Mouse (Mus musculus) heart, embryonic 13.5 days (tissue): ENCODE data around the gene Milr1. TPM values are rescaled to one million over a fixed set of nuclear protein-coding genes. Genes with fewer than 3 reads are reported as not detected.

ENCODE experiments used
- ATAC-seq: fragments of 200-750 bp; cut with Nextera tagmentation; 2 replicates; pipeline ENCODE4 v1.8.0; 2017; ENCODE audit warnings: moderate TSS enrichment; ENCODE audit not compliant: insufficient number of reproducible peaks, low FRiP score, low TSS enrichment; ENCODE audit errors: extremely low read depth
- H3K27ac ChIP-seq: fragments of 300-500 bp; sonication (generic); replicated peaks from 2 replicates; pipeline ENCODE4 v1.5.1; 2015; ENCODE audit warnings: moderate library complexity, mild to moderate bottlenecking, inconsistent platforms
- H3K27me3 ChIP-seq: fragments of 300-500 bp; sonication (generic); replicated peaks from 2 replicates; pipeline ENCODE4 v1.6.1; 2015; ENCODE audit warnings: mild to moderate bottlenecking, inconsistent platforms
- H3K36me3 ChIP-seq: fragments of 300-500 bp; sonication (generic); 2 replicates; pipeline ENCODE4 v1.6.1; 2015; ENCODE audit warnings: mild to moderate bottlenecking, inconsistent platforms
- H3K4me1 ChIP-seq: fragments of 300-500 bp; sonication (generic); 2 replicates; pipeline ENCODE4 v1.6.1; 2015; ENCODE audit warnings: inconsistent platforms
- H3K4me2 ChIP-seq: fragments of 300-500 bp; sonication (generic); 2 replicates; pipeline ENCODE4 v1.6.1; 2015; ENCODE audit warnings: inconsistent platforms, mild to moderate bottlenecking, moderate library complexity
- H3K4me3 ChIP-seq: fragments of 300-500 bp; sonication (generic); 2 replicates; pipeline ENCODE4 v1.5.1; 2015; ENCODE audit warnings: moderate library complexity, mild to moderate bottlenecking, inconsistent platforms
- H3K9ac ChIP-seq: fragments of 300-500 bp; sonication (generic); 2 replicates; pipeline ENCODE4 v1.6.1; 2015; ENCODE audit warnings: inconsistent platforms, mild to moderate bottlenecking, moderate library complexity
- H3K9me3 ChIP-seq: fragments of 300-500 bp; sonication (generic); 2 replicates; pipeline ENCODE4 v1.6.1; 2016; ENCODE audit warnings: inconsistent platforms
- WGBS: fragments of 180-500 bp; shearing (Covaris S2); methylation state at CpG from one replicate; pipeline ENCODE4 v1.1.7; 2015; ENCODE audit warnings: mixed read lengths; 5-methylcytosine and 5-hydroxymethylcytosine counted together
- polyA plus RNA-seq: library from polyadenylated mRNA; unstranded; fragments of >200 nt; fragmentation: Nextera tagmentation; extraction: Ambion mirVana; gene quantifications from 2 replicates; pipeline ENCODE4 v1.2.1, GENCODE M21; 2015

Milr1 gene
- polyA plus RNA-seq = 1.5 and 1.9 TPM in 2 replicates

DNA sequence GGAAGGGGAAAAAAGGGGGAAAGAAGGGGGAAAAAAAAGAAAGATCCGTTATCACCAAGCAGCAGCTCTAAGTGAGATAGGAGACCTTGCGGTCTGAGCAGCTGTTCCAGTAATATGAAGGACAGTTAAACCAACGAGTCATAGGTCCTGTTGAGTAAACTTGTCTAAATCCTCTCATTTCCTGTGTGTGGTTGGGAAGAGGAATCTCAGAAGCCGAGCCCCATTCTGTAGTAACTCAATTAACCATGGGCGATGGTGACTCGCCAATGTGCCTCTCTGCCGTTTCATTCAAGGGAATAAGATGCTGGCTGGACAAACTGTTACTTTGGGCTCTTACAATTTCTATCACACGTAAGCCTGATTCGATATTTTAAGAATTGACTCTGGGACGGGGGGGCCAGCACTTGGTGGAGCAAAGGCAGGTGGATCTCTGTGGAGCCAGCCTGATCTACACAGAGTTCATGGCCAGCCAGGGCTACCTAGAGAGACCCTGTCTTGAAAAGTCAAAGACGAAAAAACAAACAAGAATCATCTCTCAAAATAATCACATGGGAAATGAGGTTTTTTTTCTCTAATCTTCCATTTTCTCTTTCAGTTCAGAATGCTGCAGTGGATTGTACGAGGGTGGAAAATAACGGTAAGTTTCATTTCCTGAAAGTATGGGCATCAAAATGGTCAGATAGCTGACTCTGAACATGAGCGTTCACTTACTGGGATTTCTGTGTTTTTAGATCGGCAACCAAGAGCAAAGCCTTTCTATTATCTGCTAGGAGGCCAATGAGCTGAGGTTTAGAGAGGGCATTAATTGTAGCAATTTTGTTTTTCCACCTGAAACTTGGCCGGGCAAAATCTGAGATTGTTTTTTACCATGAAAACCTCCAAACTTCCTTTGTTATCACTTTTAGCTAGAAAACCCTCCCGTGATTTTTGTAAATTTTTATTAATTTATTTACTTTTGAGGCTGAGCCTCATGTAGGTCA, at the start of gene Milr1:
TSS of gene Milr1 (plus strand) at position 188 of the 980 bp plus-strand sequence.
- Histone ChIP-seq H3K4me1 (no peaks in the 10 kb centered on the region), H3K4me3 (no peak within 1 kb of the TSS), H3K4me2 (no peak within 1 kb of the TSS), H3K27ac (no peak within 1 kb of the TSS), H3K9ac (peak within 1 kb of the TSS; percentile 21; the same call in 1 of the 2 replicates), H3K9me3 (peaks cover 4% of the 10 kb centered on the region; the same call in 1 of the 2 replicates), H3K27me3 (no peaks in the 10 kb centered on the region), H3K36me3 (no peaks in the 10 kb centered on the region)
- no peak for ATAC-seq
- WGBS = 74% methylated on average over 17 of the region's 17 CpGs

DNA sequence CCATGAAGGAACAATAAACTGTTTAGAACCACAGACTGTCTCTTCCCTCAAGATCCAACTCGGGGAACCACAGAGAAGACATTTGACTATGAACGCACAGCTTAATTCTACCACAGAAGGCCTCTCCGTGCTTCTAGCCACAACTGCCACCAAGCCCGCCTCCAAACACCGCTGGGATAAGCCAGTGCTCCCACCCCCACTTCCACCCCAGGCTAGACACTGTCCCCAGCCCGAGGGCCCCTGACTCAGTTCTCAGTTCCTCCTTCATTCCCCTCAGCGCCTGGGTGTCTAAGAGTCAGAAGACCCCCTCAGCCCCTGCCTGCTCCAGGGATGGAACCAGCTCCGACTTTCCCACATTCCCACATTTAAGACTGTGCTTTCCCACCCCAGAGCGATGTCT, 49.4 kb upstream of the Milr1 start:
- WGBS = 69% methylated on average over 9 of the region's 9 CpGs

DNA sequence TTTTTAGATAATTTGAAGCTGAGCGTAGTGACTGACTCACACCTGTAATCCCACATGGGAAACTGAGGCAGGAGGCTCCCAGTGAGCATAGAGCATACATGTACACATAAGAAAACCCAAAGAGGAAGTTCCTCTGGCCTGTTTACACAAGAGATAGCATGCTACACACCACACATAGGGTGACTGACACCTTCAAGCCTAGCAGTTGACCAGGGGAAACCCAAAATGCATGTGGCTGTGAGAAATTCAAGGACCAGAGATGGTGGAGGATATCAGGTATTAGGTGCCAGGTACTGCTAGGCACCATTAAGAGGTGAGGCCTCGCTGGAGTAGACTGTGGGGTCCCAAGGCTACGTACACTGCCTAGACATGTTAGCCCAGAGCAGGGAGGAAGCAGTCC, 48.4 kb upstream of the Milr1 start:
- no peaks in the 10 kb centered on the region for H3K9me3 ChIP-seq
- no peaks in the 10 kb centered on the region for H3K27me3 ChIP-seq
- no peak overlapping the region for H3K4me3 ChIP-seq
- H3K4me2 ChIP-seq = no peak overlapping the region
- H3K4me1 ChIP-seq = peaks cover 20% of the 10 kb centered on the region
- 76% methylated on average over 3 of the region's 3 CpGs for WGBS
- ATAC-seq = no peak
- no peak overlapping the region for H3K9ac ChIP-seq
- H3K27ac ChIP-seq = no peak overlapping the region
- peaks cover 19% of the 10 kb centered on the region for H3K36me3 ChIP-seq

More for the DNA sequence above, 49.4 kb upstream of the Milr1 start:
- no peak for ATAC-seq
- Histone ChIP-seq H3K36me3 (peaks cover 23% of the 10 kb centered on the region), H3K4me2 (no peak overlapping the region), H3K4me1 (peaks cover 11% of the 10 kb centered on the region), H3K27ac (no peak overlapping the region), H3K9ac (no peak overlapping the region), H3K9me3 (no peaks in the 10 kb centered on the region), H3K4me3 (no peak overlapping the region), H3K27me3 (no peaks in the 10 kb centered on the region)

DNA sequence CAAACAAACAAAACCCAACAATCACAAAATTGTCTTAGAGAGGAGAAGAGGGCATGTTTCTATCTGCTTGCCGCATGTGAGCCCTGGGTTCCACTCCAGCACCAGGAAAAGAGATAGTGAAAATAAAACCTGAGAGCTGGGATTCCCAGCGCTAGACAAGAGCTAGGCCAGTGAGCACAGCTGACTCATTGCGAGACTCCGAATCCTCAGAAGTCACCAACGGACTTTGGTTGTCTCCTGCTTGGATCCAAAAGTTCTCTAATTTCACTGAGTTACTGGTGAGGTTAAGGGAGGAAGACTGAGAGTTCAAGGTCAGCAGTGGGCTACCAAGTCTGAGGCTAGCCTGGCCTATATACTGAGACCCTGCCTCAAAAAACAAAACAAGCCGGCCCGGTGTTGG, 47.1 kb upstream of the Milr1 start:
- no peak overlapping the region for H3K9ac ChIP-seq
- H3K4me1 ChIP-seq = peaks cover 31% of the 10 kb centered on the region
- no peaks in the 10 kb centered on the region for H3K27me3 ChIP-seq
- H3K27ac ChIP-seq = no peak overlapping the region
- WGBS = 84% methylated on average over 7 of the region's 7 CpGs
- H3K36me3 ChIP-seq = peaks cover 10% of the 10 kb centered on the region
- no peak overlapping the region for H3K4me3 ChIP-seq
- no peak overlapping the region for H3K4me2 ChIP-seq
- no peaks in the 10 kb centered on the region for H3K9me3 ChIP-seq
- ATAC-seq = no peak

DNA sequence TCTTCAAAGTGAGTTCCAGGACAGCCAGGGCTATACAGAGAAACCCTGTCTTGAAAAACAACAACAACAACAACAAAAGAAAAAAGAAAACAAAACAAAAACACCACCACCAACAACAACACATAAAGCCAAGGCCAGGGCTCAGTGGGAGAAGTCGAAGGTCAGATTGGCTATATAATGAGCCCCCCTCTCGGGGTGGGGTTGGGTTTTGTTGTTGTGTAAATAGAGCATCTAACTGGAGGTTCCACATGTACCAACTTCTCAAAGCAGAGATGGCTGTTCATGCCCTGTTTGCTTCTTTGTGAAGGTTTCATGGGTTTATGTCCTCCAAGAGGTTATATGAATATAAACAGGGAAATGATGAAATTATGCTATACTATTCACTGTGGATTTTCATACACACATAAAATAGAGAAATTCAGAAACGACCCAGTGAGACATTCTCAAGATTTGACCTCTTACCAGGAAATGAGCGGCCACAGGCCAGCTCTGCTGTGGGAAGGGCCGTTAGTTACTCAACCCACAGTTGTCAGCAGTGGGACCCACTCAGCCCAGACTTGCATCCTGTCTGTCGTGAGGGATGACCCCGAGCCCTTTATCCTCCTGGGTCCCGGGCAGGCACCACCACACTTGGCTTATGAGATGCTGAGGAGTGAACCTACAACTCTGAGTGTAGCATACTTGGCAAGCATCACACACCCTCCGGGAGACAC, 46.5 kb upstream of the Milr1 start:
- no peak for ATAC-seq
- Histone ChIP-seq H3K36me3 (0 out of 2 replicates have a peak, but pooled peaks cover 3% of the 10 kb centered on the region), H3K4me3 (no peak overlapping the region), H3K4me2 (no peak overlapping the region), H3K9ac (no peak overlapping the region), H3K27me3 (no peaks in the 10 kb centered on the region), H3K9me3 (no peaks in the 10 kb centered on the region), H3K4me1 (peaks cover 34% of the 10 kb centered on the region), H3K27ac (no peak overlapping the region)
- WGBS = 72% methylated on average over 9 of the region's 9 CpGs

DNA sequence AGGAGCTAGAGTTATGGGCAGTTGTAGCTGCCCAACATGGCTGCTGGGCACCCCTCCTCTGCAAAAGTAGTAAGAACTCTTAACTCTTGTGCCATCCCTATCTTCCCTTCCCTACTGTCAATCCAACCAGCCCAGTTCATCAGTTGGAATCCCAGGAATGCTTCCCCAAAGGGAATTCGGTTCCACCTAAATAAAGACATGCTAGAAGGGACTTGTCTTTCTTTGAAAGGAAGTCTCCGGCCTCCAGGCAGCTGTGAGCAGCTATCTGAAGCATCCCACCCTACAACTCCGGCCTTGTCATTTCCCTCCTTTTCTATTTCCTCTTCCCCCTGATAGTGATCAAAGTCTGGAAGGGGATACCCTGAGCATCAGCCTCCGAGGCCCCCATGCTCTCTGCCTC, 44.8 kb upstream of the Milr1 start:
- H3K4me2 ChIP-seq = no peak overlapping the region
- no peaks in the 10 kb centered on the region for H3K27me3 ChIP-seq
- H3K9ac ChIP-seq = no peak overlapping the region
- H3K9me3 ChIP-seq = no peaks in the 10 kb centered on the region
- H3K27ac ChIP-seq = no peak overlapping the region
- H3K4me3 ChIP-seq = no peak overlapping the region
- 20% methylated on average over 4 of the region's 4 CpGs for WGBS
- no peak for ATAC-seq
- H3K36me3 ChIP-seq = no peaks in the 10 kb centered on the region
- H3K4me1 ChIP-seq = peaks cover 46% of the 10 kb centered on the region

- H3K4me1 ChIP-seq = peaks cover 46% of the 10 kb centered on the region
- H3K4me2 ChIP-seq = no peak overlapping the region
- H3K9me3 ChIP-seq = no peaks in the 10 kb centered on the region
- no peak overlapping the region for H3K27ac ChIP-seq
- ATAC-seq = no peak
- H3K36me3 ChIP-seq = no peaks in the 10 kb centered on the region
- H3K27me3 ChIP-seq = no peaks in the 10 kb centered on the region
- no peak overlapping the region for H3K4me3 ChIP-seq
- 61% methylated on average over 8 of the region's 8 CpGs for WGBS
- H3K9ac ChIP-seq = no peak overlapping the region
Measured at GRCm38 (mm10) chr11:106707085-106707484, 43.9 kb upstream of the Milr1 start.

- 58% methylated on average over 3 of the region's 3 CpGs for WGBS
- H3K4me3 ChIP-seq = no peak overlapping the region
- no peak overlapping the region for H3K4me2 ChIP-seq
- H3K4me1 ChIP-seq = peaks cover 53% of the 10 kb centered on the region
- no peaks in the 10 kb centered on the region for H3K36me3 ChIP-seq
- H3K27me3 ChIP-seq = no peaks in the 10 kb centered on the region
- no peaks in the 10 kb centered on the region for H3K9me3 ChIP-seq
- H3K9ac ChIP-seq = no peak overlapping the region
- ATAC-seq = no peak
- no peak overlapping the region for H3K27ac ChIP-seq
Measured at GRCm38 (mm10) chr11:106707866-106708265, 43.2 kb upstream of the Milr1 start.

- Histone ChIP-seq H3K9me3 (no peaks in the 10 kb centered on the region), H3K4me3 (no peak overlapping the region), H3K27me3 (no peaks in the 10 kb centered on the region), H3K4me1 (peaks cover 53% of the 10 kb centered on the region), H3K27ac (no peak overlapping the region; the same call in 1 of the 2 replicates), H3K4me2 (peak overlapping the region; percentile 37; the same call in 1 of the 2 replicates), H3K9ac (0 out of 2 replicates have a peak overlapping the region, but pooled peaks have one; percentile 33), H3K36me3 (no peaks in the 10 kb centered on the region)
- ATAC-seq = no peak
- 36% methylated on average over 15 of the region's 15 CpGs for WGBS
Measured at GRCm38 (mm10) chr11:106709227-106709985, 41.6 kb upstream of the Milr1 start.

DNA sequence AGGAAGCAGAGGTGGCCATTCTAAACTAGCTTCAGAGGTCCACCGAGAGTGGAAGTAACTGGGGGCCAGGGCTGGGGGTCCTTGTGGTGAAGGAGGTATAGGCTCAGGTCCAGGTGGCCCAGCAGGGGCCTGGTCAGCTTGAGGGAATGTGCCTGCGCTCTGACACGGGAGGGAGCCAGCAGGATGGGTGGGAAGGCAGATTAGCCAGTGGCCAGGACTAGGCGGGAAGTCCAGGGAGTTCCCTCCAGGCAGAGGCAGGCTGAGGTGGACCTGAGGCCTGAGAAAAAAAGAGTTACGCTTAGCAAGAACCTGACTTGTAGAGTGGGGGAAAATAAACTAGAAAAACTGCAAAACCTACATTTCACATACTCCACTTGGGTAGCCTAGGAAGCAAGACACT, 40.2 kb upstream of the Milr1 start:
- 50% methylated on average over 5 of the region's 5 CpGs for WGBS
- no peak for ATAC-seq
- peak overlapping the region; percentile 37 for H3K4me2 ChIP-seq
- peaks cover 50% of the 10 kb centered on the region for H3K4me1 ChIP-seq
- H3K4me3 ChIP-seq = no peak overlapping the region
- no peaks in the 10 kb centered on the region for H3K36me3 ChIP-seq
- H3K27ac ChIP-seq = peak overlapping the region; percentile 58
- peak overlapping the region; percentile 29; the same call in 1 of the 2 replicates for H3K9ac ChIP-seq
- H3K27me3 ChIP-seq = no peaks in the 10 kb centered on the region
- no peaks in the 10 kb centered on the region for H3K9me3 ChIP-seq

DNA sequence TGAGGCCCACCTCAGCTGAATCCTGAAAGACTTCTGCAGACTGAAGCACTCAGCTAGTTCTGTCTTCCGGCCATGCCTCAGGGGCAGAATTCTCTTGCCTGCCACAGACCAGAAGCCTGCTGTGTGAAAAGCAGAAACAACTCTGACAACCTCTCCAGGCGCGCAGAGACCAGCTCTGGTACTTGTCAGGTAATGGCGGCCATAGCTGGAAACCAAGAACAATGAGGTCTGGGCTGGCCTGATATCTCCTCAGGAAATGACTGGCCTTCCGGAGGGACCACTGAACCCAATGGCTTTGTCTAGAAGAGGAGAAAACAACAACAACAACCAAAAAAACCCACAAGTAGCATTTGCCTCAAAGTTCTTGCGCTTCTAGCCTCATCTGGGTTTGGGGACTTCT, 36.0 kb upstream of the Milr1 start:
- peaks cover 14% of the 10 kb centered on the region for H3K4me1 ChIP-seq
- H3K9me3 ChIP-seq = no peaks in the 10 kb centered on the region
- WGBS = 42% methylated on average over 6 of the region's 6 CpGs
- peak overlapping the region; percentile 77 for H3K9ac ChIP-seq
- peak overlapping the region; percentile 48 for H3K4me3 ChIP-seq
- no peaks in the 10 kb centered on the region for H3K36me3 ChIP-seq
- H3K27me3 ChIP-seq = no peaks in the 10 kb centered on the region
- ATAC-seq = no peak
- peak overlapping the region; percentile 64 for H3K4me2 ChIP-seq
- H3K27ac ChIP-seq = peak overlapping the region; percentile 85
